Mouse (Mus musculus) MEL (cell line): ENCODE results near the gene Adamts18. TPM values are rescaled to one million over a fixed set of nuclear protein-coding genes. Genes with fewer than 3 reads are reported as not detected.

ENCODE experiments used
- DNase-seq: peaks from one replicate; pipeline ENCODE4 v3.0.0; 2011; ENCODE audit warnings: low read depth, low spot score
- H3K27ac ChIP-seq: 2 replicates; pipeline ENCODE4 v1.5.1; 2012; ENCODE audit warnings: low read depth, mild to moderate bottlenecking, control low read depth, low read length, moderate library complexity; ENCODE audit not compliant: control insufficient read depth
- H3K27me3 ChIP-seq, 2 experiments: fragments of 150-350 bp in 1 of 2; sonication (generic) in 1 of 2; 2 replicates each; pipeline ENCODE4 v1.6.1; 2012; ENCODE audit warnings: low read length in 2 of 2, mild to moderate bottlenecking in 2 of 2, improper control_type of control experiment in 1 of 2, moderate library complexity in 1 of 2; ENCODE audit not compliant: insufficient read depth in 2 of 2, control insufficient read depth in 1 of 2
- H3K36me3 ChIP-seq, 2 experiments: 2 replicates each; pipeline ENCODE4 v1.6.1; 2012 to 2014; ENCODE audit warnings: low read length in 2 of 2, improper control_type of control experiment in 1 of 2, inconsistent platforms in 1 of 2, mild to moderate bottlenecking in 1 of 2; ENCODE audit not compliant: insufficient read depth in 2 of 2, control insufficient read depth in 1 of 2
- H3K4me1 ChIP-seq, 2 experiments: fragments of 150-350 bp in 1 of 2; sonication (generic) in 1 of 2; 2 replicates each; pipeline ENCODE4 v1.6.1; 2012; ENCODE audit warnings: low read length in 2 of 2, improper control_type of control experiment in 1 of 2, mild to moderate bottlenecking in 1 of 2; ENCODE audit not compliant: insufficient read depth in 2 of 2, control insufficient read depth in 1 of 2
- H3K4me3 ChIP-seq, 2 experiments: fragments of 150-350 bp in 1 of 2; sonication (generic) in 1 of 2; 2 replicates each; pipeline ENCODE4 v1.5.1; 2012; ENCODE audit warnings: low read depth in 2 of 2, low read length in 2 of 2, mild to moderate bottlenecking in 2 of 2, moderate library complexity in 2 of 2, control low read depth in 1 of 2, improper control_type of control experiment in 1 of 2; ENCODE audit not compliant: control insufficient read depth in 1 of 2, insufficient read depth in 1 of 2
- H3K79me2 ChIP-seq: 2 replicates; pipeline ENCODE4 v1.6.1; 2012; ENCODE audit warnings: mild to moderate bottlenecking, low read length, moderate library complexity; ENCODE audit not compliant: control insufficient read depth, poor library complexity, insufficient read depth
- H3K9ac ChIP-seq: 2 replicates; pipeline ENCODE4 v1.6.1; 2012; ENCODE audit warnings: low read depth, mild to moderate bottlenecking, control low read depth, low read length, moderate library complexity; ENCODE audit not compliant: control insufficient read depth, poor library complexity, severe bottlenecking
- H3K9me3 ChIP-seq: fragments of 150-350 bp; sonication (generic); replicated peaks from 2 replicates; pipeline ENCODE4 v1.6.1; 2012; ENCODE audit warnings: mild to moderate bottlenecking, low read length, improper control_type of control experiment, moderate library complexity; ENCODE audit not compliant: insufficient read depth
- CHD1 ChIP-seq: IDR thresholded peaks from 2 replicates; pipeline ENCODE4 v1.6.1; 2012; ENCODE audit warnings: low read depth, mild to moderate bottlenecking, inconsistent platforms, low read length, improper control_type of control experiment
- CHD2 ChIP-seq: IDR thresholded peaks from 2 replicates; pipeline ENCODE4 v1.6.1; 2011; ENCODE audit warnings: low read length, improper control_type of control experiment
- ELF1 ChIP-seq: IDR thresholded peaks from 2 replicates; pipeline ENCODE4 v1.6.1; 2014; ENCODE audit warnings: low read depth, mild to moderate bottlenecking, inconsistent platforms, low read length, improper control_type of control experiment, moderate library complexity
- EP300 ChIP-seq, 2 experiments: IDR thresholded peaks; 2 replicates each; pipeline ENCODE4 v1.6.1; 2011; ENCODE audit warnings: improper control_type of control experiment in 2 of 2, low read length in 2 of 2, low read depth in 1 of 2, mild to moderate bottlenecking in 1 of 2
- ETS1 ChIP-seq: IDR thresholded peaks from 2 replicates; pipeline ENCODE4 v1.6.1; 2012; ENCODE audit warnings: low read depth, mild to moderate bottlenecking, inconsistent platforms, low read length, improper control_type of control experiment, moderate library complexity
- GATA1 ChIP-seq: IDR thresholded peaks from 2 replicates; pipeline ENCODE4 v1.6.1; 2011; ENCODE audit warnings: low read depth, low read length, improper control_type of control experiment
- HCFC1 ChIP-seq: IDR thresholded peaks from 2 replicates; pipeline ENCODE4 v1.6.1; 2012; ENCODE audit warnings: low read depth, mild to moderate bottlenecking, inconsistent platforms, low read length, improper control_type of control experiment, moderate library complexity
- KAT2A ChIP-seq: conservative IDR thresholded peaks from 2 replicates; pipeline ENCODE4 v1.6.1; 2012; ENCODE audit warnings: low read depth, low read length, improper control_type of control experiment, inconsistent platforms
- MAX ChIP-seq: IDR thresholded peaks from 2 replicates; pipeline ENCODE4 v1.6.1; 2011; ENCODE audit warnings: low read length, improper control_type of control experiment
- MAZ ChIP-seq: IDR thresholded peaks from 2 replicates; pipeline ENCODE4 v1.6.1; 2012; ENCODE audit warnings: low read depth, mild to moderate bottlenecking, inconsistent platforms, low read length, improper control_type of control experiment
- MEF2A ChIP-seq: IDR thresholded peaks from 2 replicates; pipeline ENCODE4 v1.6.1; 2014; ENCODE audit warnings: low read depth, mild to moderate bottlenecking, inconsistent platforms, low read length, improper control_type of control experiment; ENCODE audit not compliant: poor library complexity, insufficient replicate concordance, severe bottlenecking; ENCODE audit errors: extremely low read depth
- NRF1 ChIP-seq: IDR thresholded peaks from 2 replicates; pipeline ENCODE4 v1.6.1; 2014; ENCODE audit warnings: low read depth, mild to moderate bottlenecking, inconsistent platforms, low read length, improper control_type of control experiment, moderate library complexity; ENCODE audit not compliant: poor library complexity, insufficient read depth, severe bottlenecking
- POLR2AphosphoS2 ChIP-seq: IDR thresholded peaks from 2 replicates; pipeline ENCODE4 v1.6.1; 2011; ENCODE audit warnings: low read length, improper control_type of control experiment
- RAD21 ChIP-seq: IDR thresholded peaks from 2 replicates; pipeline ENCODE4 v1.6.1; 2011; ENCODE audit warnings: mild to moderate bottlenecking, low read depth, low read length, improper control_type of control experiment
- RCOR1 ChIP-seq: IDR thresholded peaks from 2 replicates; pipeline ENCODE4 v1.6.1; 2012; ENCODE audit warnings: low read depth, mild to moderate bottlenecking, inconsistent platforms, low read length, improper control_type of control experiment
- SMC3 ChIP-seq: IDR thresholded peaks from 2 replicates; pipeline ENCODE4 v1.6.1; 2011; ENCODE audit warnings: low read depth, low read length, improper control_type of control experiment
- TAL1 ChIP-seq: IDR thresholded peaks from 2 replicates; pipeline ENCODE4 v1.6.1; 2012; ENCODE audit warnings: mild to moderate bottlenecking, inconsistent platforms, low read length, moderate library complexity, mixed read lengths
- TBP ChIP-seq: IDR thresholded peaks from 2 replicates; pipeline ENCODE4 v1.8.0; 2011; ENCODE audit warnings: low read depth, low read length, improper control_type of control experiment
- TCF12 ChIP-seq: IDR thresholded peaks from 2 replicates; pipeline ENCODE4 v1.6.1; 2014; ENCODE audit warnings: low read depth, mild to moderate bottlenecking, inconsistent platforms, low read length, improper control_type of control experiment, moderate library complexity
- USF1 ChIP-seq: IDR thresholded peaks from 2 replicates; pipeline ENCODE4 v1.6.1; 2014; ENCODE audit warnings: low read depth, mild to moderate bottlenecking, inconsistent platforms, low read length, improper control_type of control experiment, moderate library complexity
- USF2 ChIP-seq, 2 experiments: IDR thresholded peaks; 2 replicates each; pipeline ENCODE4 v1.6.1; 2011 to 2012; ENCODE audit warnings: improper control_type of control experiment in 2 of 2, low read length in 2 of 2, borderline replicate concordance in 1 of 2, inconsistent platforms in 1 of 2, low read depth in 1 of 2, mild to moderate bottlenecking in 1 of 2; ENCODE audit not compliant: insufficient read depth in 1 of 2
- ZC3H11A ChIP-seq: IDR thresholded peaks from 2 replicates; pipeline ENCODE4 v1.6.1; 2012; ENCODE audit warnings: low read depth, mild to moderate bottlenecking, inconsistent platforms, low read length, improper control_type of control experiment
- ZKSCAN1 ChIP-seq: IDR thresholded peaks from 2 replicates; pipeline ENCODE4 v1.6.1; 2012; ENCODE audit warnings: low read depth, mild to moderate bottlenecking, inconsistent platforms, low read length, improper control_type of control experiment, moderate library complexity
- ZMIZ1 ChIP-seq: IDR thresholded peaks from 2 replicates; pipeline ENCODE4 v1.6.1; 2012; ENCODE audit warnings: low read depth, mild to moderate bottlenecking, inconsistent platforms, low read length, improper control_type of control experiment, moderate library complexity
- ZNF384 ChIP-seq: IDR thresholded peaks from 2 replicates; pipeline ENCODE4 v1.6.1; 2012; ENCODE audit warnings: low read depth, mild to moderate bottlenecking, inconsistent platforms, low read length, improper control_type of control experiment
- polyA plus RNA-seq, 2 experiments: library from polyadenylated mRNA; stranded (reverse) in 1 of 2; unstranded in 1 of 2; fragments of >175 nt in 1 of 2; fragments of >200 nt in 1 of 2; gene quantifications; 2 replicates each; pipeline versions ENCODE4 v1.2.1 to v1.2.4; 2012; ENCODE audit warnings: low replicate concordance in 2 of 2, low read depth in 1 of 2; ENCODE audit not compliant: insufficient read length in 2 of 2, insufficient read depth in 1 of 2, missing spikeins in 1 of 2
- total RNA-seq: library from RNA; depleted of rRNA; stranded (reverse); fragments of 300-350 nt; gene quantifications from 2 replicates; pipeline ENCODE4 v1.2.3, GENCODE M21; 2012

The Adamts18 gene
- total and polyA plus RNA-seq, 3 experiments: not detected

DNA sequence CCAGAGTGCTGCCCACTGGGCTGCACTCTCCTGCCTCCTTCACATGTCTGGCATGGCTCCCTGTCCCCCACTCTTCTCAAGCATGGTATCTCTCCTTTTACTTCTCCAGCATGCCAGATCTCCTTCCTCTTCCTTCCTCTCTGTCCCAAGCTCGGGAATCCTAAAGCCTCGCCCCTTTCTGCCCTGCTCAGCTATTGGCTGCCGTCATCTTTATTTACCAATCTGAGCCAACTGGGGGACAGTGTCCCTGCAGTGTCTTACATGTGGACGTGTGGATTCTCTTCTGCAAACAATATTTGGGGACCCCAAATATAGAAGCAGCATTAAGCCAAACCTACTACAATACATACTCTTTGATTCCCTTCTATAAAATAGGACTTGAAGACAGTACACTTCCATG, 195.4 kb downstream of the Adamts18 start:
- no peak for DNase-seq
- Histone ChIP-seq H3K36me3 (no peaks in the 10 kb centered on the region), H3K79me2 (no peaks in the 10 kb centered on the region), H3K27ac (no peak overlapping the region), H3K9ac (no peak overlapping the region), H3K27me3 (no peaks in the 10 kb centered on the region), H3K4me3 (no peak overlapping the region), H3K9me3 (no peaks in the 10 kb centered on the region), H3K4me1 (no peaks in the 10 kb centered on the region)
- TF ChIP-seq GATA1 (no peak), USF2 (IDR thresholded peaks at IDR 0.05; ENCODE audit: borderline replicate concordance in 1 of 2, insufficient read depth in 1 of 2, low read depth in 1 of 2, low read length in 2 of 2) (no peak), ZC3H11A (no peak), CHD1 (no peak), EP300 (IDR thresholded peaks at IDR 0.05; ENCODE audit: low read depth in 1 of 2, low read length in 2 of 2) (no peak), USF1 (no peak), TBP (no peak), ETS1 (no peak), CHD2 (no peak), ELF1 (no peak), MAX (no peak), NRF1 (no peak), MAZ (no peak)

DNA sequence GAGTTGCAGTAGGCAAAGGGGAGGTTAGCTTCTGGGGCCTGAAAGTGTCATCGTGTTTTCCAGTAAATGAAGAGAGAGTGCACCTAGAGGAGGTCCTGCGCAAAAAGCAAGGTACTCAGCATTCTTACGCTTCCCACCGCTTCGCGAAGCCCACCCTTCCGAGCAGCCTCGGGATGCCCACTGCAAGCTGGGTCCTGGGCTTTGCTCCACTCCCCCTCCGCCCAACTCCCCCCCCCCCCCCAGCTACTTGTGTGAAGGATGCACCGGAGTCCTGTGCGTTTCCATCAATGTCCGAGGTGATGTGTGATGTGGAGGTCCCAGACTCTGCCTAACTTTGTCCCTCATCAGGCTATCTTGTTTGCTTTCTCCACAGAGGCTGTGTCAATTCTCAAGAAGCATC, 196.1 kb downstream of the Adamts18 start:
- no peaks in the 10 kb centered on the region for H3K27me3 ChIP-seq
- DNase-seq: no peak
- H3K27ac ChIP-seq: no peak overlapping the region

More for the DNA sequence above, 196.1 kb downstream of the Adamts18 start:
- H3K9ac ChIP-seq: no peak overlapping the region
- H3K4me1 ChIP-seq: no peaks in the 10 kb centered on the region
- TF ChIP-seq KAT2A: no peak
- TF ChIP-seq SMC3: no peak
- no peak for TF ChIP-seq RAD21
- no peak for TF ChIP-seq TCF12
- no peak for TF ChIP-seq MEF2A
- no peak for TF ChIP-seq RCOR1
- no peak for TF ChIP-seq ZNF384
- TF ChIP-seq TAL1: no peak
- no peak for TF ChIP-seq MAZ
- no peak for TF ChIP-seq ZKSCAN1
- TF ChIP-seq MAX: no peak
- no peak for TF ChIP-seq GATA1
- TF ChIP-seq HCFC1: no peak
- TF ChIP-seq USF1: no peak
- no peak for TF ChIP-seq EP300 (IDR thresholded peaks at IDR 0.05; ENCODE audit: low read depth in 1 of 2, low read length in 2 of 2)
- no peak for TF ChIP-seq ZMIZ1
- TF ChIP-seq CHD2: no peak
- no peak for TF ChIP-seq USF2 (IDR thresholded peaks at IDR 0.05; ENCODE audit: borderline replicate concordance in 1 of 2, insufficient read depth in 1 of 2, low read depth in 1 of 2, low read length in 2 of 2)
- no peak for TF ChIP-seq POLR2AphosphoS2
- no peaks in the 10 kb centered on the region for H3K36me3 ChIP-seq
- no peaks in the 10 kb centered on the region for H3K79me2 ChIP-seq
- no peak overlapping the region for H3K4me3 ChIP-seq
- H3K9me3 ChIP-seq: no peaks in the 10 kb centered on the region
